21 mouse cellular contexts compared by ENCODE assay signal in genomic region chr9:63234356-63234755, GRCm38 (mm10).
DNase-seq lines count a peak whose midpoint lies in the region; ATAC-seq and TF ChIP-seq lines count a peak whose summit lies in the region.
"Had no signal": no experiment of that assay in that cellular context is flagged by ENCODE, and none has a peak within 500 bp of the region (broad histone marks: within the 10 kb centered on the region; RNA-seq: fewer than 3 reads in every experiment).

No protein-coding gene starts in this region.

- no peak for DNase-seq in hindbrain, postnatal 0 days (ENCODE audit: low spot score)
- DNase-seq in midbrain, embryonic 14.5 days: peak; percentile 47
- peak; percentile 19 for DNase-seq in retina, postnatal 1 day
- DNase-seq in retina, embryonic 14.5 days (ENCODE audit: low spot score): no peak
- no peak for DNase-seq in adrenal gland, adult 18-20 months (ENCODE audit: low spot score in 2 of 2)
- DNase-seq: adrenal gland, adult 8-10 months; adrenal gland, postnatal 36 days; cerebellum, adult 11 months; cerebellum, adult 8-10 months; cerebellum, postnatal 14 days; embryo, embryonic 11 days; gastrocnemius, postnatal 10 days had no signal

- no peak overlapping the region for H3K9ac ChIP-seq in hindbrain, embryonic 12.5 days
- H3K9ac ChIP-seq in hindbrain, postnatal 0 days (replicated peaks; ENCODE audit: low read length): no peak overlapping the region
- H3K9ac ChIP-seq in midbrain, embryonic 14.5 days (replicated peaks; ENCODE audit: low read length): no peak overlapping the region
- no peak overlapping the region for H3K9ac ChIP-seq in midbrain, embryonic 15.5 days
- H3K9ac ChIP-seq: embryonic facial prominence, embryonic 15.5 days; hindbrain, embryonic 15.5 days had no signal

- no peaks in the 10 kb centered on the region for H3K36me3 ChIP-seq in hindbrain, embryonic 12.5 days
- H3K36me3 ChIP-seq in hindbrain, postnatal 0 days (ENCODE audit: insufficient read depth, low read length): no peaks in the 10 kb centered on the region
- H3K36me3 ChIP-seq in midbrain, embryonic 14.5 days (ENCODE audit: control insufficient read depth, insufficient read depth, low read length): no peaks in the 10 kb centered on the region
- H3K36me3 ChIP-seq in midbrain, embryonic 15.5 days (replicated peaks): no peaks in the 10 kb centered on the region
- H3K36me3 ChIP-seq: hindbrain, embryonic 15.5 days had no signal

- H3K4me1 ChIP-seq in hindbrain, embryonic 12.5 days: peaks cover 38% of the 10 kb centered on the region
- 0 out of 2 replicates have a peak, but pooled peaks cover 5% of the 10 kb centered on the region for H3K4me1 ChIP-seq in hindbrain, postnatal 0 days (ENCODE audit: insufficient read depth, low read length)
- H3K4me1 ChIP-seq in midbrain, embryonic 14.5 days (ENCODE audit: control insufficient read depth, insufficient read depth, low read length): peaks cover 18% of the 10 kb centered on the region; the same call in 1 of the 2 replicates
- peaks cover 14% of the 10 kb centered on the region for H3K4me1 ChIP-seq in midbrain, embryonic 15.5 days
- H3K4me1 ChIP-seq: embryonic facial prominence, embryonic 15.5 days had no signal

- H3K27ac ChIP-seq in hindbrain, embryonic 12.5 days: no peak overlapping the region
- no peak overlapping the region for H3K27ac ChIP-seq in hindbrain, postnatal 0 days
- H3K27ac ChIP-seq in midbrain, embryonic 14.5 days (replicated peaks; ENCODE audit: low read depth, low read length): no peak overlapping the region
- H3K27ac ChIP-seq in midbrain, embryonic 15.5 days: no peak overlapping the region
- H3K27ac ChIP-seq: embryonic facial prominence, embryonic 15.5 days; forebrain, embryonic 10.5 days; heart, adult 2 months; hindbrain, embryonic 15.5 days had no signal

- WGBS in hindbrain, embryonic 12.5 days: 37% methylated on average over 5 of the region's 5 CpGs
- 37% methylated on average over 5 of the region's 5 CpGs for WGBS in hindbrain, postnatal 0 days
- 17% methylated on average over 5 of the region's 5 CpGs for WGBS in midbrain, embryonic 14.5 days
- WGBS in midbrain, embryonic 15.5 days: 33% methylated on average over 5 of the region's 5 CpGs

- peak; percentile 53 for ATAC-seq in hindbrain, embryonic 12.5 days (ENCODE audit: low FRiP score)
- no peak for ATAC-seq in hindbrain, postnatal 0 days
- no peak for ATAC-seq in midbrain, embryonic 14.5 days (ENCODE audit: low FRiP score, low TSS enrichment)
- ATAC-seq in midbrain, embryonic 15.5 days (replicated peaks): no peak
- ATAC-seq: forebrain, embryonic 16.5 days had no signal

- no peak overlapping the region for H3K4me2 ChIP-seq in hindbrain, embryonic 12.5 days (replicated peaks)
- H3K4me2 ChIP-seq in hindbrain, postnatal 0 days (ENCODE audit: low read depth, low read length): no peak overlapping the region
- H3K4me2 ChIP-seq in midbrain, embryonic 14.5 days (ENCODE audit: low read length): no peak overlapping the region
- H3K4me2 ChIP-seq in midbrain, embryonic 15.5 days: no peak overlapping the region
- H3K4me2 ChIP-seq: embryonic facial prominence, embryonic 15.5 days; heart, embryonic 11.5 days; hindbrain, embryonic 15.5 days had no signal

- no peak overlapping the region for H3K4me3 ChIP-seq in hindbrain, embryonic 12.5 days
- no peak overlapping the region for H3K4me3 ChIP-seq in hindbrain, postnatal 0 days (ENCODE audit: low read length)
- no peak overlapping the region for H3K4me3 ChIP-seq in midbrain, embryonic 14.5 days (replicated peaks; ENCODE audit: low read depth, low read length)
- no peak overlapping the region for H3K4me3 ChIP-seq in midbrain, embryonic 15.5 days
- H3K4me3 ChIP-seq: embryonic facial prominence, embryonic 15.5 days; erythroblast, embryonic 14.5 days; forebrain, embryonic 10.5 days; heart, adult 2 months; hindbrain, embryonic 15.5 days had no signal

- no peak for TF ChIP-seq CTCF in hindbrain, postnatal 0 days (IDR thresholded peaks at IDR 0.05; ENCODE audit: low read depth)

- H3K9me3 ChIP-seq in hindbrain, embryonic 12.5 days (replicated peaks): no peaks in the 10 kb centered on the region
- H3K9me3 ChIP-seq in hindbrain, postnatal 0 days (ENCODE audit: low read length): no peaks in the 10 kb centered on the region
- no peaks in the 10 kb centered on the region for H3K9me3 ChIP-seq in midbrain, embryonic 14.5 days (ENCODE audit: control insufficient read depth, low read length)
- no peaks in the 10 kb centered on the region for H3K9me3 ChIP-seq in midbrain, embryonic 15.5 days
- H3K9me3 ChIP-seq: embryonic facial prominence, embryonic 15.5 days; forebrain, embryonic 10.5 days; hindbrain, embryonic 15.5 days had no signal

- no peaks in the 10 kb centered on the region for H3K27me3 ChIP-seq in hindbrain, embryonic 12.5 days
- H3K27me3 ChIP-seq in hindbrain, postnatal 0 days (ENCODE audit: insufficient read depth, low read length): no peaks in the 10 kb centered on the region
- no peaks in the 10 kb centered on the region for H3K27me3 ChIP-seq in midbrain, embryonic 14.5 days (ENCODE audit: control insufficient read depth, insufficient read depth, low read length)
- no peaks in the 10 kb centered on the region for H3K27me3 ChIP-seq in midbrain, embryonic 15.5 days (replicated peaks)
- H3K27me3 ChIP-seq: embryonic facial prominence, embryonic 15.5 days; hindbrain, embryonic 15.5 days had no signal

Comparison
In these comparisons a context has a peak if more than half of its experiments do, and no peak if none do; other contexts are left out.
1. DNase-seq: peak in midbrain, embryonic 14.5 days (single experiment) and retina, postnatal 1 day (single experiment); none in hindbrain, postnatal 0 days (single experiment), retina, embryonic 14.5 days (single experiment) and adrenal gland, adult 18-20 months (0 of 2).